In genomic region chr1:120930141-120930540, GRCm38 (mm10) we compare ENCODE assay signal across 22 mouse cellular contexts.
DNase-seq lines count a peak whose midpoint lies in the region; ATAC-seq and TF ChIP-seq lines count a peak whose summit lies in the region.
"Had no signal": no experiment of that assay in that cellular context is flagged by ENCODE, and none has a peak within 500 bp of the region (broad histone marks: within the 10 kb centered on the region; RNA-seq: fewer than 3 reads in every experiment).

No protein-coding gene starts in this region.

- H3K4me1 ChIP-seq in lung, embryonic 14.5 days (ENCODE audit: insufficient read depth): no peaks in the 10 kb centered on the region
- H3K4me1 ChIP-seq: embryonic facial prominence, embryonic 15.5 days; forebrain, embryonic 12.5 days; forebrain, embryonic 15.5 days; hindbrain, embryonic 10.5 days had no signal

- no peak overlapping the region for H3K27ac ChIP-seq in lung, embryonic 14.5 days (ENCODE audit: low read depth)
- H3K27ac ChIP-seq: embryonic facial prominence, embryonic 15.5 days; forebrain, embryonic 12.5 days; forebrain, embryonic 15.5 days; hindbrain, embryonic 10.5 days; hindbrain, embryonic 14.5 days had no signal

- peak; percentile 66 to 74 for DNase-seq in cerebellum, postnatal 10 days
- DNase-seq in cerebellum, adult 11-12 months: no peak
- peak; percentile 73 for DNase-seq in heart, adult 11 months
- DNase-seq in heart, postnatal 10 days: no peak
- DNase-seq in lung, embryonic 14.5 days: peak; percentile 3
- DNase-seq in lung, postnatal 36 days: no peak
- DNase-seq in MN1 (ENCODE audit: low spot score): no peak
- DNase-seq: adrenal gland, postnatal 10 days; adrenal gland, postnatal 36 days; cerebellum, adult 11 months; cerebellum, adult 8-10 months; embryo, embryonic 11 days; gastrocnemius, postnatal 25 days; heart, postnatal 36 days had no signal

- no peak overlapping the region for H3K4me3 ChIP-seq in lung, embryonic 14.5 days (ENCODE audit: low read depth, low read length)
- H3K4me3 ChIP-seq: embryonic facial prominence, embryonic 15.5 days; forebrain, embryonic 12.5 days; forebrain, embryonic 15.5 days; hindbrain, embryonic 10.5 days had no signal

- no peak for ATAC-seq in lung, embryonic 14.5 days (ENCODE audit: insufficient read depth)
- ATAC-seq: forebrain, embryonic 15.5 days; intestine, postnatal 0 days; Patski had no signal

- intact Hi-C loops in heart, postnatal 10 days (cut with DNase I): no loop called here

- no peaks in the 10 kb centered on the region for H3K36me3 ChIP-seq in lung, embryonic 14.5 days (ENCODE audit: insufficient read depth)
- H3K36me3 ChIP-seq: embryonic facial prominence, embryonic 15.5 days; forebrain, embryonic 12.5 days; forebrain, embryonic 15.5 days; hindbrain, embryonic 10.5 days had no signal

- no peak for TF ChIP-seq CTCF in lung, embryonic 14.5 days (IDR thresholded peaks at IDR 0.05; ENCODE audit: low read depth)

- WGBS in lung, embryonic 14.5 days: 57% methylated on average over 7 of the region's 7 CpGs

- no peaks in the 10 kb centered on the region for H3K9me3 ChIP-seq in lung, embryonic 14.5 days (ENCODE audit: low read depth, low read length)
- H3K9me3 ChIP-seq: embryonic facial prominence, embryonic 15.5 days; forebrain, embryonic 12.5 days; forebrain, embryonic 15.5 days; hindbrain, embryonic 10.5 days had no signal

- H3K9ac ChIP-seq in lung, embryonic 14.5 days: no peak overlapping the region
- H3K9ac ChIP-seq: embryonic facial prominence, embryonic 15.5 days; forebrain, embryonic 12.5 days; forebrain, embryonic 15.5 days; hindbrain, embryonic 14.5 days had no signal

- H3K4me2 ChIP-seq in lung, embryonic 14.5 days: no peak overlapping the region
- H3K4me2 ChIP-seq: embryonic facial prominence, embryonic 15.5 days; forebrain, embryonic 12.5 days; forebrain, embryonic 15.5 days; heart, embryonic 11.5 days; hindbrain, embryonic 14.5 days had no signal

- H3K27me3 ChIP-seq in lung, embryonic 14.5 days (ENCODE audit: insufficient read depth, low read length): no peaks in the 10 kb centered on the region
- H3K27me3 ChIP-seq: embryonic facial prominence, embryonic 15.5 days; forebrain, embryonic 12.5 days; forebrain, embryonic 15.5 days; Patski had no signal

Comparison
In these comparisons a context has a peak if more than half of its experiments do, and no peak if none do; other contexts are left out.
1. DNase-seq: peak in cerebellum, postnatal 10 days (2 of 2), heart, adult 11 months (single experiment) and lung, embryonic 14.5 days (single experiment); none in cerebellum, adult 11-12 months (single experiment), heart, postnatal 10 days (0 of 2), lung, postnatal 36 days (single experiment) and MN1 (single experiment).